Mouse (Mus musculus): Measurements from ENCODE around the gene Sema4d.

- TF ChIP-seq CTCF (IDR thresholded peaks at IDR 0.05; ENCODE audit: low read depth, low read length) (peak; percentile 0), POLR2A (IDR thresholded peaks at IDR 0.05; ENCODE audit: insufficient read depth, low read length) (no peak)
Observed at GRCm38 (mm10) chr13:51832491-51832890, 38.9 kb upstream of the Sema4d start.
